Mouse (Mus musculus): ENCODE data around the gene Ugt1a7c. TPM values are rescaled to one million over a fixed set of nuclear protein-coding genes. Genes with fewer than 3 reads are reported as not detected.

Ugt1a7c gene
- total and polyA plus RNA-seq, 3 experiments, result 2.2 to 15.3 (median 11.1) TPM

- Histone ChIP-seq H3K9ac (ENCODE audit: insufficient read depth, low read depth) (no peak overlapping the region), H3K79me2 (replicated peaks; ENCODE audit: control insufficient read depth, extremely low read depth, insufficient read depth, poor library complexity, severe bottlenecking) (no peaks in the 10 kb centered on the region), H3K4me3 (replicated peaks in 1 of 3; ENCODE audit: low read depth in 2 of 3, low read length in 2 of 3, poor library complexity in 1 of 3) (no peak overlapping the region), H3K4me1 (ENCODE audit: control insufficient read depth in 1 of 2, insufficient read depth in 2 of 2) (no peaks in the 10 kb centered on the region), H3K27me3 (replicated peaks) (no peaks in the 10 kb centered on the region), H3K4me2 (ENCODE audit: insufficient read depth, low read depth, poor library complexity, severe bottlenecking) (no peak overlapping the region), H3K27ac (ENCODE audit: insufficient read depth, low read depth) (no peak overlapping the region), H3K36me3 (replicated peaks in 1 of 2; ENCODE audit: control insufficient read depth in 1 of 2, insufficient read depth in 1 of 2, low read length in 1 of 2) (no peaks in the 10 kb centered on the region), H3K9me3 (replicated peaks; ENCODE audit: low read length) (peaks cover 57% of the 10 kb centered on the region)
- TF ChIP-seq JUND (conservative IDR thresholded peaks at IDR 0.05; ENCODE audit: low read depth, low read length) (no peak), IRF4 (IDR thresholded peaks at IDR 0.05; ENCODE audit: low read depth, low read length) (no peak), USF1 (IDR thresholded peaks at IDR 0.05; ENCODE audit: low read depth, low read length) (no peak), TBP (conservative IDR thresholded peaks at IDR 0.05; ENCODE audit: low read depth, low read length) (no peak), E2F4 (IDR thresholded peaks at IDR 0.05; ENCODE audit: insufficient replicate concordance, low read depth, low read length) (no peak), MAX (IDR thresholded peaks at IDR 0.05; ENCODE audit: low read length) (no peak), ZKSCAN1 (IDR thresholded peaks at IDR 0.05; ENCODE audit: borderline replicate concordance, low read depth, low read length) (no peak), CHD2 (IDR thresholded peaks at IDR 0.05; ENCODE audit: low read length) (no peak), SMC3 (IDR thresholded peaks at IDR 0.05; ENCODE audit: low read depth, low read length) (no peak), ETS1 (conservative IDR thresholded peaks at IDR 0.05; ENCODE audit: low read depth, low read length) (no peak), CTCF (conservative IDR thresholded peaks at IDR 0.05 in 1 of 2, IDR thresholded peaks at IDR 0.05 in 1 of 2; ENCODE audit: low read depth in 2 of 2, low read length in 2 of 2) (no peak), MEF2A (IDR thresholded peaks at IDR 0.05; ENCODE audit: borderline replicate concordance, low read depth, low read length) (no peak), KAT2A (IDR thresholded peaks at IDR 0.05; ENCODE audit: insufficient replicate concordance, low read length) (no peak), ZMIZ1 (IDR thresholded peaks at IDR 0.05; ENCODE audit: low read depth, low read length) (no peak), ELF1 (IDR thresholded peaks at IDR 0.05; ENCODE audit: low read depth, low read length) (no peak), NELFE (IDR thresholded peaks at IDR 0.05; ENCODE audit: low read depth, low read length) (no peak), UBTF (IDR thresholded peaks at IDR 0.05; ENCODE audit: low read depth, low read length) (no peak), EP300 (IDR thresholded peaks at IDR 0.05; ENCODE audit: low read length) (no peak)
- dilution Hi-C loops (cut with MboI; ENCODE audit: extremely low pct_ligation_motif_present, extremely low pct_unique_long_range_greater_than_20kb, low sequenced_read_pairs), result no loop called here
- in situ Hi-C loops (cut with MboI; ENCODE audit: low pct_ligation_motif_present, low pct_unique_long_range_greater_than_20kb, low sequenced_read_pairs), result no loop called here
- no peak for DNase-seq (ENCODE audit: extremely low read depth)
Measured at GRCm38 (mm10) chr1:88212341-88213045, 117.6 kb downstream of the Ugt1a7c start.

GRCm38 (mm10) chr1:88213061-88213460, 118.2 kb downstream of the Ugt1a7c start:
- no peaks in the 10 kb centered on the region for H3K4me1 ChIP-seq (ENCODE audit: control insufficient read depth in 1 of 2, insufficient read depth in 2 of 2)
- H3K36me3 ChIP-seq (replicated peaks in 1 of 2; ENCODE audit: control insufficient read depth in 1 of 2, insufficient read depth in 1 of 2, low read length in 1 of 2), result no peaks in the 10 kb centered on the region
- H3K27ac ChIP-seq (ENCODE audit: insufficient read depth, low read depth), result no peak overlapping the region
- no peaks in the 10 kb centered on the region for H3K27me3 ChIP-seq (replicated peaks)
- dilution Hi-C loops (cut with MboI; ENCODE audit: extremely low pct_ligation_motif_present, extremely low pct_unique_long_range_greater_than_20kb, low sequenced_read_pairs), result no loop called here
- DNase-seq (ENCODE audit: extremely low read depth), result no peak
- in situ Hi-C loops (cut with MboI; ENCODE audit: low pct_ligation_motif_present, low pct_unique_long_range_greater_than_20kb, low sequenced_read_pairs), result no loop called here
- no peak overlapping the region for H3K4me2 ChIP-seq (ENCODE audit: insufficient read depth, low read depth, poor library complexity, severe bottlenecking)
- no peak overlapping the region for H3K4me3 ChIP-seq (replicated peaks in 1 of 3; ENCODE audit: low read depth in 2 of 3, low read length in 2 of 3, poor library complexity in 1 of 3)
- no peak overlapping the region for H3K9ac ChIP-seq (ENCODE audit: insufficient read depth, low read depth)
- TF ChIP-seq BHLHE40 (IDR thresholded peaks at IDR 0.05; ENCODE audit: low read depth, low read length) (no peak), ETS1 (conservative IDR thresholded peaks at IDR 0.05; ENCODE audit: low read depth, low read length) (no peak), KAT2A (IDR thresholded peaks at IDR 0.05; ENCODE audit: insufficient replicate concordance, low read length) (no peak), POLR2A (IDR thresholded peaks at IDR 0.05; ENCODE audit: low read depth, low read length) (no peak), MYC (IDR thresholded peaks at IDR 0.05; ENCODE audit: low read depth, low read length) (no peak), GABPA (IDR thresholded peaks at IDR 0.05; ENCODE audit: insufficient replicate concordance, low read depth, low read length) (no peak), ZNF384 (IDR thresholded peaks at IDR 0.05; ENCODE audit: low read depth, low read length) (no peak), ELF1 (IDR thresholded peaks at IDR 0.05; ENCODE audit: low read depth, low read length) (no peak), RAD21 (IDR thresholded peaks at IDR 0.05; ENCODE audit: low read depth, low read length) (no peak), MEF2A (IDR thresholded peaks at IDR 0.05; ENCODE audit: borderline replicate concordance, low read depth, low read length) (no peak), JUN (IDR thresholded peaks at IDR 0.05; ENCODE audit: insufficient read depth, low read depth, low read length) (no peak)
- H3K9me3 ChIP-seq (replicated peaks; ENCODE audit: low read length), result peaks cover 61% of the 10 kb centered on the region
- no peaks in the 10 kb centered on the region for H3K79me2 ChIP-seq (replicated peaks; ENCODE audit: control insufficient read depth, extremely low read depth, insufficient read depth, poor library complexity, severe bottlenecking)

All from CH12.LX (cell line).